Mouse (Mus musculus) C2C12 (cell line): ENCODE data around the gene Lrrc75a.

ENCODE experiments used
- CEBPB ChIP-seq: IDR thresholded peaks from one replicate; pipeline ENCODE4 v1.6.1; 2011; ENCODE audit warnings: low read depth, mild to moderate bottlenecking, control low read depth, moderate library complexity
- CTCF ChIP-seq: IDR thresholded peaks from one replicate; pipeline ENCODE4 v1.5.1; 2011; ENCODE audit not compliant: control insufficient read depth, insufficient read depth, insufficient read length
- FOSL1 ChIP-seq: IDR thresholded peaks from one replicate; pipeline ENCODE4 v1.8.0; 2011; ENCODE audit warnings: mild to moderate bottlenecking, low read length; ENCODE audit not compliant: poor library complexity, insufficient read depth, severe bottlenecking
- MAX ChIP-seq: IDR thresholded peaks from one replicate; pipeline ENCODE4 v1.6.1; 2011; ENCODE audit warnings: mild to moderate bottlenecking, control low read depth
- MYOD1 ChIP-seq: IDR thresholded peaks from one replicate; pipeline ENCODE4 v1.6.1; 2011; ENCODE audit warnings: low read depth; ENCODE audit not compliant: control insufficient read depth, insufficient read length
- MYOG ChIP-seq: IDR thresholded peaks from one replicate; pipeline ENCODE4 v1.6.1; 2011; ENCODE audit not compliant: control insufficient read depth, insufficient read length; ENCODE audit errors: extremely low read depth
- USF1 ChIP-seq: IDR thresholded peaks from one replicate; pipeline ENCODE4 v1.6.1; 2011; ENCODE audit warnings: low read depth, mild to moderate bottlenecking, control low read depth, moderate library complexity

GRCm38 (mm10) chr11:62670006-62670405, 21.7 kb upstream of the Lrrc75a start:
- TF ChIP-seq CTCF (no peak), MAX (no peak), MYOG (no peak), USF1 (no peak), CEBPB (no peak), MYOD1 (no peak), FOSL1 (no peak)
